Mouse (Mus musculus): ENCODE measurements around the gene Zfp362. TPM values are rescaled to one million over a fixed set of nuclear protein-coding genes. Genes with fewer than 3 reads are reported as not detected.

The Zfp362 gene
- polyA plus RNA-seq, 1 experiment: 9.9 TPM

DNA sequence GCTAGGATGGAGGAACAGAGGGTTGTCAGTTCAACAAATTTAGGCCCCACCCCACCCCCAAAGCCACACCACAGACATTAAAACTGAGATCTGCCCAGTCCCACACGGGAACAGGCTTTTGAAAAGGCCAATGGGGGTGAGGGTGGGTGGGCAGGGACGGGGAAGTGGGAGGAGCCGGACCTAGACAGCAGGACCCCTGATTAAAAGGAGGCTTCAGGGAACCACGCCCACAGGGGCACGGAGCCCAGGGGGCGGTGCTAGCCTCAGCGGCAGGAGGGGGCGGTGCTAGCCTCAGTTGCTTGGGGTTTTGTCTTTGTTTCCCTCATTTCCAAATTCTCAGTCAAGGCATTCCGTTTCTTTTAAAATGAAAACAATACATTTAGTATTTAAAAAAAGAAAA is 10.2 kb downstream of the Zfp362 start:
- no peaks in the 10 kb centered on the region for H3K79me3 ChIP-seq (ENCODE audit: low read depth)
- H3K27me3 ChIP-seq (ENCODE audit: control insufficient read depth, insufficient read depth, insufficient read length): no peaks in the 10 kb centered on the region
- no peaks in the 10 kb centered on the region for H3K36me3 ChIP-seq (ENCODE audit: control insufficient read depth, insufficient read depth)
- H3ac ChIP-seq (ENCODE audit: control insufficient read depth, insufficient read length, low read depth): no peak overlapping the region
- H3K4me3 ChIP-seq (ENCODE audit: insufficient read depth, poor library complexity, severe bottlenecking): no peak overlapping the region
- H3K79me2 ChIP-seq (ENCODE audit: control insufficient read depth, insufficient read depth): no peaks in the 10 kb centered on the region
- TF ChIP-seq MYOG (IDR thresholded peaks at IDR 0.05; ENCODE audit: control insufficient read depth, extremely low read depth, insufficient read length): no peak
- no peak for TF ChIP-seq USF1 (IDR thresholded peaks at IDR 0.05; ENCODE audit: low read depth)
- TF ChIP-seq FOSL1 (IDR thresholded peaks at IDR 0.05; ENCODE audit: insufficient read depth, low read length, poor library complexity, severe bottlenecking): no peak
- TF ChIP-seq CTCF (IDR thresholded peaks at IDR 0.05; ENCODE audit: control insufficient read depth, insufficient read depth, insufficient read length): no peak
- no peak for TF ChIP-seq CEBPB (IDR thresholded peaks at IDR 0.05; ENCODE audit: low read depth)
- TF ChIP-seq MYOD1 (IDR thresholded peaks at IDR 0.05; ENCODE audit: control insufficient read depth, insufficient read length, low read depth): no peak
- no peak for TF ChIP-seq MAX (IDR thresholded peaks at IDR 0.05)

DNA sequence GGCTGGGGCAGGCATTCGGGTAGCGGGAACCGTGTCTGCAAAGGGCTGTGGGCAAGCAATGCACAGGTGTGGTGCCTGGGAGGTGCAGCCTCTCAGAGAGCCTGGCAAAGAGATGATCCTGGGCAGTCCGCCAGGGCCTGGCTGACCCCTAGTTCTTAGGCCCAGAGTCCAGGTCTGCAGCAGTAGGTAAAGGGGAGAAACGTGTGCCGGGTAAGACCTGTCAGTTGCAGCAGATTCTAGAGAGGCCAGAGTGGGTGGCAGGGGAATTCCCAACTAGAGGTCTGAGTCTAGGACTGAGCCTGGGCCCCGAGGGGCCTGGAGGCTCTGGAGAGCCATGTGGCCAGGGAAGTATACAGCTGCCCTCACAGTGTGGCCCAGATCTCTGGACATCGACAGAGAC is 11.6 kb downstream of the Zfp362 start:
- H3K4me3 ChIP-seq (ENCODE audit: insufficient read depth, poor library complexity, severe bottlenecking): no peak overlapping the region
- no peaks in the 10 kb centered on the region for H3K79me3 ChIP-seq (ENCODE audit: low read depth)
- H3K36me3 ChIP-seq (ENCODE audit: control insufficient read depth, insufficient read depth): no peaks in the 10 kb centered on the region
- no peaks in the 10 kb centered on the region for H3K27me3 ChIP-seq (ENCODE audit: control insufficient read depth, insufficient read depth, insufficient read length)
- TF ChIP-seq MAX (IDR thresholded peaks at IDR 0.05) (no peak), FOSL1 (IDR thresholded peaks at IDR 0.05; ENCODE audit: insufficient read depth, low read length, poor library complexity, severe bottlenecking) (no peak), USF1 (IDR thresholded peaks at IDR 0.05; ENCODE audit: low read depth) (no peak), MYOD1 (IDR thresholded peaks at IDR 0.05; ENCODE audit: control insufficient read depth, insufficient read length, low read depth) (no peak), CEBPB (IDR thresholded peaks at IDR 0.05; ENCODE audit: low read depth) (no peak), CTCF (IDR thresholded peaks at IDR 0.05; ENCODE audit: control insufficient read depth, insufficient read depth, insufficient read length) (no peak), MYOG (IDR thresholded peaks at IDR 0.05; ENCODE audit: control insufficient read depth, extremely low read depth, insufficient read length) (no peak)
- no peak overlapping the region for H3ac ChIP-seq (ENCODE audit: control insufficient read depth, insufficient read length, low read depth)
- H3K79me2 ChIP-seq (ENCODE audit: control insufficient read depth, insufficient read depth): no peaks in the 10 kb centered on the region

DNA sequence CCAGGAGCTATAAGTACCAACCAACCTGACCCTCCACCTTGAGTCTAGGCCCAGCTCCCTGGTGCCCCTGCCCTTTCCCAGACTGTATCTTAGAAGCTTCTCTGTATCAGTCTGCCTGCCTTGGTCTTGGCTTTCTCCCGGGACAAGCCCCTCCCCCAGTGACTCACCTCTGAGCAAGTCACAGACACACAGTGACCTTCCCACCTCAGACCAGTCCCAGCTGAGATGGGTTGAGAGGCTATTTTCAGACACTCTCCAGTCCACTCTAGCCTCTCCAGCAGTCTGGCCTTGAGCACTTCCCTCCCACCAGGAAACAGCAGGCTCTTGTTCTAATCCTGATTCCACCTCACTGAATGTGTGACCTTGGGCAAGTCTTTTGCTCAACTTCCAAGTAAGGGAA is 12.1 kb downstream of the Zfp362 start:
- Histone ChIP-seq H3ac (ENCODE audit: control insufficient read depth, insufficient read length, low read depth) (no peak overlapping the region), H3K79me3 (ENCODE audit: low read depth) (no peaks in the 10 kb centered on the region), H3K27me3 (ENCODE audit: control insufficient read depth, insufficient read depth, insufficient read length) (no peaks in the 10 kb centered on the region), H3K4me3 (ENCODE audit: insufficient read depth, poor library complexity, severe bottlenecking) (no peak overlapping the region), H3K36me3 (ENCODE audit: control insufficient read depth, insufficient read depth) (no peaks in the 10 kb centered on the region), H3K79me2 (ENCODE audit: control insufficient read depth, insufficient read depth) (no peaks in the 10 kb centered on the region)
- no peak for TF ChIP-seq CEBPB (IDR thresholded peaks at IDR 0.05; ENCODE audit: low read depth)

DNA sequence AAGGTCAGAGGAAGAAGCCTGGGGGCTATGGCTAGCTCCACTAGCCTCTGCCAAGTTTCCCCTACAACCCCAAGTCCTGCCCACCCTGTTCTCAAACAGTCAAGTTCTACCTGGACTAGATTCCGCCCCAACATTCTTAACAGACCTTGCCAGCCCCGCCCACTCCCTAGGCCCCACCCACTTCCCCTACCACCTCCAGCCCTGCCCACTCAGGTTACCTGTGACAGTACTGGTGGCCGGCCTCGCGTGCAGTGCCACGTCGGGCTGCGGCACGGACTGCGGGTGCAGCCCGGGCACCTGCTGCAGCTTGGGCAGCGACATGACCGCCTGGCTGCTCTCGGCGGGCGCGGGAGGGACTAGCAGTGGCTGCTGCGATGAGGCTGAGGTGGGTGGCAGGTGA is 16.2 kb downstream of the Zfp362 start:
- Histone ChIP-seq H3K79me3 (ENCODE audit: low read depth) (no peaks in the 10 kb centered on the region), H3ac (ENCODE audit: control insufficient read depth, insufficient read length, low read depth) (no peak overlapping the region), H3K27me3 (ENCODE audit: control insufficient read depth, insufficient read depth, insufficient read length) (no peaks in the 10 kb centered on the region), H3K36me3 (ENCODE audit: control insufficient read depth, insufficient read depth) (no peaks in the 10 kb centered on the region), H3K4me3 (ENCODE audit: insufficient read depth, poor library complexity, severe bottlenecking) (no peak overlapping the region), H3K79me2 (ENCODE audit: control insufficient read depth, insufficient read depth) (no peaks in the 10 kb centered on the region)
- TF ChIP-seq MYOG (IDR thresholded peaks at IDR 0.05; ENCODE audit: control insufficient read depth, extremely low read depth, insufficient read length): no peak
- no peak for TF ChIP-seq MAX (IDR thresholded peaks at IDR 0.05)
- TF ChIP-seq CTCF (IDR thresholded peaks at IDR 0.05; ENCODE audit: control insufficient read depth, insufficient read depth, insufficient read length): no peak
- TF ChIP-seq MYOD1 (IDR thresholded peaks at IDR 0.05; ENCODE audit: control insufficient read depth, insufficient read length, low read depth): no peak
- TF ChIP-seq FOSL1 (IDR thresholded peaks at IDR 0.05; ENCODE audit: insufficient read depth, low read length, poor library complexity, severe bottlenecking): no peak
- no peak for TF ChIP-seq CEBPB (IDR thresholded peaks at IDR 0.05; ENCODE audit: low read depth)
- TF ChIP-seq USF1 (IDR thresholded peaks at IDR 0.05; ENCODE audit: low read depth): no peak

DNA sequence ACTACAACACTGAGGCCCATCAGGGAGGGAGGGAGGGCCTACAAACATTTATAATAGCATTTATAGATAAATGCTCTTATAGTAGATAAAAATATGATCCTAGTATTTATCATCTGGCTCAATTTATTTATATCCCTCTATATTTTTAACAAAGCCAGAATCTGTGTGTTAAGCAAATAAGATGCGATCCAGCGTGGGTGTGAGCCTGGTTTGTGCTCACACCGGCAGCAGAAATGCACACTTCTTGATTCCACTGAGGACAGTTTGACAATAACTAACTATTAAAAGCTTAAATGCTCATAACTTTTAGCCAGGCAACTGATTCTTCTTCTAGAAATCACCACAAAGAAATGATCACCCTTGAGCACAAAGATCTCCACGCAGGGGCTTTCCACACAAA is 17.7 kb downstream of the Zfp362 start:
- TF ChIP-seq MYOD1 (IDR thresholded peaks at IDR 0.05; ENCODE audit: control insufficient read depth, insufficient read length, low read depth): no peak
- TF ChIP-seq MAX (IDR thresholded peaks at IDR 0.05): no peak
- no peak for TF ChIP-seq MYOG (IDR thresholded peaks at IDR 0.05; ENCODE audit: control insufficient read depth, extremely low read depth, insufficient read length)
- TF ChIP-seq CEBPB (IDR thresholded peaks at IDR 0.05; ENCODE audit: low read depth): no peak
- no peak for TF ChIP-seq CTCF (IDR thresholded peaks at IDR 0.05; ENCODE audit: control insufficient read depth, insufficient read depth, insufficient read length)
- TF ChIP-seq USF1 (IDR thresholded peaks at IDR 0.05; ENCODE audit: low read depth): no peak
- TF ChIP-seq FOSL1 (IDR thresholded peaks at IDR 0.05; ENCODE audit: insufficient read depth, low read length, poor library complexity, severe bottlenecking): no peak
- Histone ChIP-seq H3ac (ENCODE audit: control insufficient read depth, insufficient read length, low read depth) (no peak overlapping the region), H3K36me3 (ENCODE audit: control insufficient read depth, insufficient read depth) (no peaks in the 10 kb centered on the region), H3K27me3 (ENCODE audit: control insufficient read depth, insufficient read depth, insufficient read length) (no peaks in the 10 kb centered on the region), H3K79me2 (ENCODE audit: control insufficient read depth, insufficient read depth) (no peaks in the 10 kb centered on the region), H3K79me3 (ENCODE audit: low read depth) (no peaks in the 10 kb centered on the region), H3K4me3 (ENCODE audit: insufficient read depth, poor library complexity, severe bottlenecking) (no peak overlapping the region)

Measured in C2C12 (cell line).